Mouse (Mus musculus) midbrain, embryonic 12.5 days (tissue): ENCODE data around the gene Pcdh7. TPM values are rescaled to one million over a fixed set of nuclear protein-coding genes. Genes with fewer than 3 reads are reported as not detected.

ENCODE experiments used
- ATAC-seq: fragments of 200-750 bp; cut with Nextera tagmentation; 2 replicates; pipeline ENCODE4 v1.8.0; 2017; ENCODE audit warnings: low read depth, moderate TSS enrichment, moderate library complexity; ENCODE audit not compliant: low FRiP score
- H3K27ac ChIP-seq: fragments of 300-500 bp; sonication (generic); replicated peaks from 2 replicates; pipeline ENCODE4 v1.5.1; 2016; ENCODE audit warnings: mild to moderate bottlenecking
- H3K27me3 ChIP-seq: fragments of 300-500 bp; sonication (generic); 2 replicates; pipeline ENCODE4 v1.6.1; 2016; ENCODE audit warnings: mild to moderate bottlenecking
- H3K36me3 ChIP-seq: fragments of 300-500 bp; sonication (generic); 2 replicates; pipeline ENCODE4 v1.6.1; 2016
- H3K4me1 ChIP-seq: fragments of 300-500 bp; sonication (generic); 2 replicates; pipeline ENCODE4 v1.6.1; 2016
- H3K4me2 ChIP-seq: fragments of 300-500 bp; sonication (generic); replicated peaks from 2 replicates; pipeline ENCODE4 v1.6.1; 2016; ENCODE audit warnings: mild to moderate bottlenecking, moderate library complexity
- H3K4me3 ChIP-seq: fragments of 300-500 bp; sonication (generic); 2 replicates; pipeline ENCODE4 v1.5.1; 2016; ENCODE audit warnings: mild to moderate bottlenecking
- H3K9ac ChIP-seq: fragments of 300-500 bp; sonication (generic); replicated peaks from 2 replicates; pipeline ENCODE4 v1.6.1; 2016; ENCODE audit warnings: mild to moderate bottlenecking, moderate library complexity
- H3K9me3 ChIP-seq: fragments of 300-500 bp; sonication (generic); 2 replicates; pipeline ENCODE4 v1.6.1; 2016; ENCODE audit warnings: mild to moderate bottlenecking
- WGBS: fragments of 180-500 bp; shearing (Covaris S2); methylation state at CpG from one replicate; pipeline ENCODE4 v1.1.7; 2016; 5-methylcytosine and 5-hydroxymethylcytosine counted together
- polyA plus RNA-seq: library from polyadenylated mRNA; unstranded; fragments of >200 nt; fragmentation: Nextera tagmentation; extraction: Ambion mirVana; gene quantifications from 2 replicates; pipeline ENCODE4 v1.2.1, GENCODE M21; 2016

The Pcdh7 gene
- polyA plus RNA-seq, 1 experiment from 2014 or later: 11.6 TPM

DNA sequence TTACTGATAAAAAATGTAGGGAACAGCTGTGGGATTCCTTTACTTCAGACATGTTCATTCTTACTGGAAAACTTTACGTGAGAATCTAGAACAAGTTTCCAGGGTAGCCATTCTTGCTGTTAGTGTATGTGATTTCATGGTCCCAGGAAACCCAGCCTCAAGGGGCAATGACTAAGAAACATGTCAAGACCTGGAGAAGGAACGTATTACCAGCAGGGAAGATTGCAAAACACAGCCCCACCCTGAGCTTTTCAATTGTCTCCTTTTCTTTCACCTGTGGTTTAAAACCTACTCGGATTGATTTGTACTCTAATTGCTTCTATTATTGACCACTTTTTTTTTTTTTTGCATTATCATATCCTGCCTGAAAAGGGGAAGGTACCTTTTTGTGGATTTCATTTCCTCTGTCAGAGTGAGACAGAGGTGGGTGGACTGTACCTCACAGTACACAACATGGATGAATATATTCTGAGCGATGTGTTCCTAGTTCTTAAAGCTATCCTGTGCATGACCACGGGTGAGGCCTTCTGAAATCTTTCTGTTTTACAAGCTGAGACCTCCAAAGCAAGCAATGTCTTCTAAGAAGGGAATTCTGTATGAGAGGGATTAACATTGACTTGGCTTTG, 98.3 kb downstream of the Pcdh7 start:
- no peaks in the 10 kb centered on the region for H3K36me3 ChIP-seq
- ATAC-seq: no peak
- 79% methylated on average over 5 of the region's 5 CpGs for WGBS
- no peak overlapping the region for H3K27ac ChIP-seq
- no peaks in the 10 kb centered on the region for H3K9me3 ChIP-seq
- no peak overlapping the region for H3K9ac ChIP-seq
- H3K4me2 ChIP-seq: no peak overlapping the region
- H3K4me1 ChIP-seq: no peaks in the 10 kb centered on the region
- H3K4me3 ChIP-seq: no peak overlapping the region
- H3K27me3 ChIP-seq: no peaks in the 10 kb centered on the region

DNA sequence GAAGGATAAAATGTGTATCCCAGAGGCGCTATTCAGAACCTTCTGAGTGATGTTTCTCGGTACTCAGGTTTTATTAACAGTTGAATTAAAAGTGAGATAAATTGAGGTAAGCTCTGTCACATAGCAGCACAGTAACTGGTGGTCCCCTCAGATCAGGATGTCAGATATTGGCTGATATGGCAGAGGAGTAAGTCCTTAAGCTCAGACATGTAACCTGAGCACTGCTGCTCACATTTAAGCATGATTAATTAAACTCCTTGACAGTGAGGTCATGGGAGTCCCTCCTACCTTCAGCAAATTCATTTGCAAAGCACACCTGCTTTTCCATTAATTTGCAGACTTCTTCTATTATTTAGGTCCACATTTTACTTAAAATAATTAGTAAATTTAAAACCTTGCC, 102.0 kb downstream of the Pcdh7 start:
- no peak for ATAC-seq
- H3K9me3 ChIP-seq: no peaks in the 10 kb centered on the region
- no peaks in the 10 kb centered on the region for H3K4me1 ChIP-seq
- no peak overlapping the region for H3K9ac ChIP-seq
- no peak overlapping the region for H3K4me2 ChIP-seq
- 80% methylated on average over 2 of the region's 2 CpGs for WGBS
- no peaks in the 10 kb centered on the region for H3K36me3 ChIP-seq
- H3K4me3 ChIP-seq: no peak overlapping the region
- no peaks in the 10 kb centered on the region for H3K27me3 ChIP-seq
- H3K27ac ChIP-seq: no peak overlapping the region

DNA sequence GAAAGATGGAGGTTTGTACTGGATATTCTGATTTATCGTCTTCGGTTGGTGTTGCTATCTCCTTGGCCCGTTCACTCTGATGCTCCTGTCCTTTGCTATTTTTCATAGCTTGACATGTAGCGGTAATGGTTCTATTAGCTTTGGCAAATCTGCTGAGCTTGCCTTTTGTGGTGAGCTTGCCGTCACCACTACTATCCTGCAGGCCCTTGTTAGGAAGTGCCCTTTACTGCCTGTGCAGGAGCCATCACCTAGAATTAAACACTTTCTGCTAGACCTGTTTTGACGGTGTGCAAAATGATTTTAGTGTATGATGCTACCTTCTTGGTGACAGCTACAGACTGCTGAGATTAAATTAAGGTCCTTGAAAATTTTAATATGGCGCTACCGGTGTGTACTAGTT, 103.3 kb downstream of the Pcdh7 start:
- no peaks in the 10 kb centered on the region for H3K36me3 ChIP-seq
- no peak overlapping the region for H3K27ac ChIP-seq
- no peak overlapping the region for H3K4me3 ChIP-seq
- no peaks in the 10 kb centered on the region for H3K4me1 ChIP-seq
- no peaks in the 10 kb centered on the region for H3K27me3 ChIP-seq
- ATAC-seq: no peak
- 91% methylated on average over 8 of the region's 8 CpGs for WGBS
- H3K9ac ChIP-seq: no peak overlapping the region
- H3K9me3 ChIP-seq: no peaks in the 10 kb centered on the region
- H3K4me2 ChIP-seq: no peak overlapping the region

DNA sequence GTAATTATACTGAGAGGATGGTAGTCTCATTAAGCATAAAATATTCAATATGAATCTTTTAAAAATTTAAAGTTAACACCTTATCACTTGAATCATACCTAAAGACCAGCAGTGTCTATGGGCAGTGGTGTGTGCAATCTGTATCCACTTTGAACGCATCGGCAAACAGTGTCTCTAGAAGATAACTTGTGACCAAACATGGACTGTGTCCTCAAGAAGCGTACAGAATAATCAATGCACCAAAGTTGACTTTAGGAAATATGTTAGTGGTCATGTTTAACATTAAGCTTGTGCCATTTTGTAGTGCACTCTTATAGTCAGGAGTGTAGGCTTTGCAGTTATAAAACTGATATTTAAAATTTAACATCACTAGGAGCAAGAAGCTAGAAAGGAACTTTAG, 110.7 kb downstream of the Pcdh7 start:
- H3K27me3 ChIP-seq: no peaks in the 10 kb centered on the region
- ATAC-seq: no peak
- H3K4me2 ChIP-seq: no peak overlapping the region
- H3K36me3 ChIP-seq: no peaks in the 10 kb centered on the region
- no peaks in the 10 kb centered on the region for H3K4me1 ChIP-seq
- H3K4me3 ChIP-seq: no peak overlapping the region
- no peaks in the 10 kb centered on the region for H3K9me3 ChIP-seq
- 95% methylated on average over 3 of the region's 3 CpGs for WGBS
- no peak overlapping the region for H3K9ac ChIP-seq
- H3K27ac ChIP-seq: no peak overlapping the region

DNA sequence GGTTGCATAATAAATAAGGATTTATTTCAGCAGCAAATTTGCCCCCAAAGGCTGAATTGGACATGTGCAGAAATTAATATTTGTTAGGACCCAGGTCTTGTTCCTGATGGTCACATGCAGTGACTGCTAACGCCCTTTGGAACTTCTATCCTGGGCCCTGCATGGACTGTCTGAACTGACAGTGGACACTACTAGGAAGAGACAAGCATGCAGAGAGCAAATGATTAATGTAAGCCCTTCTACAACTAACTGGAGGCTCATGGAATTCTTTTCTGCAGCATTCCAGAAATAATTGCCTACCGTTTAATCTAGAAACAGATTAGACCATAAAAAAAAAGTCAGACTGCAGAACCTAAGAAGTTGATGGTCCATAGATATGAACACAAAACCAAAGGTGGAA, 119.4 kb downstream of the Pcdh7 start:
- Histone ChIP-seq H3K27ac (no peak overlapping the region), H3K9me3 (no peaks in the 10 kb centered on the region), H3K4me1 (no peaks in the 10 kb centered on the region), H3K4me2 (no peak overlapping the region), H3K9ac (no peak overlapping the region), H3K4me3 (no peak overlapping the region), H3K27me3 (no peaks in the 10 kb centered on the region), H3K36me3 (no peaks in the 10 kb centered on the region)
- WGBS: 67% methylated on average over 2 of the region's 2 CpGs
- no peak for ATAC-seq

DNA sequence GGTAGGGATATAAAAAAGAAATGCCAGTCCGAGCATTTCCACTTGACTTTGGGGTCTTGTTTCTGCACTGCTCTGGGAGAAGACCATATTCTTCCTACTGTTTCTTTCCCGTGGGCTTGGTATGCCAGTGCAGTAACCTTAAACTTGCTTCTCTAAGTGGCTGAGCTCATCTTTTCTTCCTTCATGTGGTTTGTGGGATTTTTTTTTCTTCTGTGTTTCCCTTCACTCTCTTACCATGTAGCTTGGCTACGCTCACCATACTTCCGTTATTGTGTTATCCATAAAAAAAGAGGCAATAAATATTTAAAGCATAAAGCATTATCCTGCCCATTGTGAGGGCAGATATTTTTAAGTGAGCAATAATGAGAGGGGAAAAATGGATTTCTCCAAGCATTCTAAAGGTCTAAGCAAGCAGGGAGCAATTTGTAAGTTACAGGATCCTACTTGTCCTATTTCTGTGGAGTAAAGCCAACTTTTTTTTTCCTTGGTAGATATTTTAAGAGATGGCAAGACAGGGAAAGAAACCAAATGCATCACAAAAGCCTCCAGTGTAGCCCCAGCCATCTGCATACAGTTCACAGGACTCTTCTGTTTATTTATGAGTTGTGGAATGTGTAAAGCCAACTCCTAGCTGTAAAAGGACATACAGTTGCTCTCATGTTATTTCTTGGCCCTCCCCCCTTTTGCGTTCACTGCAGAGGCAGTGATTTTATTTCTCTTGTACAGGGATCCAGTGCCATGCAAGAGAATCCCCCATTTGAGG, 123.8 kb downstream of the Pcdh7 start:
- WGBS: 84% methylated on average over 5 of the region's 5 CpGs
- no peaks in the 10 kb centered on the region for H3K9me3 ChIP-seq
- no peak for ATAC-seq

DNA sequence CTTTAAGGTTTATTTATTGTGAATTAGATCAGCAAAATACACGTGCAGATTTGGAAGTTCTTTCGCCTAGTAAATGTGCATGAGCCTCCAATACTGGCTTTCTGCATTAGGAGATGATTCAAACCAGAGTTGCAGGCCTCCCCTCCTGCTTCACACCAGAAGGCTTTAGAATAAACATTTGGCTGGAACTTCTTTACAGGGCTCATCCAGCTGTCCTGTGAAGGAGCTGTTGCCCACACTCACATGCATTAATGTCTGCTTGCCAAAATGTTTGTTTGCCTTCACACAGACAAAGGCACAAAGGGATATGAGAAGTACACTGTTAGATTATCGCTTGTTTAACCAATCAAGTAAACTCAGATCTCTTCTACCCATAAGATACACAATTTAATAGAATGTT, 129.7 kb downstream of the Pcdh7 start:
- Histone ChIP-seq H3K4me3 (no peak overlapping the region), H3K9me3 (no peaks in the 10 kb centered on the region), H3K36me3 (no peaks in the 10 kb centered on the region), H3K4me1 (no peaks in the 10 kb centered on the region), H3K27me3 (no peaks in the 10 kb centered on the region), H3K27ac (no peak overlapping the region), H3K9ac (no peak overlapping the region), H3K4me2 (no peak overlapping the region)
- no peak for ATAC-seq
- 72% methylated on average over 3 of the region's 3 CpGs for WGBS

More for the DNA sequence above, 123.8 kb downstream of the Pcdh7 start:
- Histone ChIP-seq H3K27me3 (no peaks in the 10 kb centered on the region), H3K36me3 (no peaks in the 10 kb centered on the region), H3K4me3 (no peak overlapping the region), H3K4me2 (no peak overlapping the region), H3K9ac (no peak overlapping the region), H3K27ac (no peak overlapping the region), H3K4me1 (no peaks in the 10 kb centered on the region)

DNA sequence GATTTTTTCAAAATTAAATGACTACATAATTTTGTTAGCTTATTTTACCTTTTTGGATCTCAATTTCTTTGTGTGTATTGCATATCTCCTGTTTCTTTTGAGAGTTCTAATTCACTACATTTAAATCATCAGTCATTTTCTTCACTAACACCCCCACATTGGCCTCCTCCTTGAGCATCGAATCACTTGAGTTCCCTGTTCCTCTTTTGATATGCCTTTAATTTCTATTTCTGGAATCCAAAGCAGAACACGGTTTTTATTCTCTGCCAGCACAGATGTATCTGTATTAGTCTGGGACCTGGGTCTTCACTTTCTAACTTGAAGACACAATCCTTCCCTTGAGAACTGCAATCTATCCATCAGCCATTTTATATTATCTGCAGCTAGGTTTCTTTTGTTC, 132.3 kb downstream of the Pcdh7 start:
- no peak for ATAC-seq
- Histone ChIP-seq H3K27me3 (no peaks in the 10 kb centered on the region), H3K9ac (no peak overlapping the region), H3K4me2 (no peak overlapping the region), H3K36me3 (no peaks in the 10 kb centered on the region), H3K9me3 (no peaks in the 10 kb centered on the region), H3K27ac (no peak overlapping the region), H3K4me1 (no peaks in the 10 kb centered on the region), H3K4me3 (no peak overlapping the region)
- 80% methylated on average over 2 of the region's 2 CpGs for WGBS

DNA sequence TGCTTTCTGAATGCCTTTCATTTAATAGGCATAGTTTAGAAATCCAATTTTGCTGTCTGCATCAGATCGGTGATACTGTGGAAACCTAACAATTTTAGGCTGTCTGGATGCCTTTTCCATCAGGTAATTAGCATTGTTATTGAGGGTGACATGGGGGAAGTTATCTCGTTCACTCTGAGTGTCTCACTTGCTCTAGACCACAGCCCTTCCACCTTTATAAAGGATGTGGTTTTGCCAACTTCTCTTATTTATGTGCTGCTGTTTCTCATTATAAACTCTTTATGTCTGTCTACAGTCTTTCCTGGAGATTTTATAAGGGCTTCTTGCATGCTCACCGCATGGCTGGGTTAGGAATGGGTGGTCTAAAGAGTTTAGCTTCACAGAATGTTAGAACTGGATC, 139.5 kb downstream of the Pcdh7 start:
- Histone ChIP-seq H3K27ac (no peak overlapping the region), H3K9me3 (no peaks in the 10 kb centered on the region), H3K9ac (no peak overlapping the region), H3K27me3 (no peaks in the 10 kb centered on the region), H3K4me3 (no peak overlapping the region), H3K4me1 (no peaks in the 10 kb centered on the region), H3K36me3 (no peaks in the 10 kb centered on the region), H3K4me2 (no peak overlapping the region)
- WGBS: 77% methylated on average over 3 of the region's 3 CpGs
- no peak for ATAC-seq

DNA sequence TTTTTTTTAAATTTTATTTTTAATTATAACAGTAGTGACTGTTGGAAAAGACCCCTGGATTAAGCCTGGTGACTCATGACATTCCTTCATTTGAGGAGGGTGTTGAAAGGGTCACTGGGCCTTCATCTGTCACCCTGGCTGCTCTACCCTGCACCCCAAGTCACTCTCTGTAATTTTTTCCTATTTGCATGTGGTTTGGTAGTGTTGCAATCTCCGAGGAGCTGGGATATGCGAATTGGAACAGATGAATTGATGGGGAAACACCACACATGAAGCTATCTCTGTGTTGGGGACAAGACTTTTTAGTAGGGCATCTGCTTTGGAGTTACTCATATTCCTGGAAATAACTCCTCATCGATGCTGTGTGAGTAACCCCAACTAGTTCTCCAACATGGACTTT, 146.5 kb downstream of the Pcdh7 start:
- H3K36me3 ChIP-seq: no peaks in the 10 kb centered on the region

DNA sequence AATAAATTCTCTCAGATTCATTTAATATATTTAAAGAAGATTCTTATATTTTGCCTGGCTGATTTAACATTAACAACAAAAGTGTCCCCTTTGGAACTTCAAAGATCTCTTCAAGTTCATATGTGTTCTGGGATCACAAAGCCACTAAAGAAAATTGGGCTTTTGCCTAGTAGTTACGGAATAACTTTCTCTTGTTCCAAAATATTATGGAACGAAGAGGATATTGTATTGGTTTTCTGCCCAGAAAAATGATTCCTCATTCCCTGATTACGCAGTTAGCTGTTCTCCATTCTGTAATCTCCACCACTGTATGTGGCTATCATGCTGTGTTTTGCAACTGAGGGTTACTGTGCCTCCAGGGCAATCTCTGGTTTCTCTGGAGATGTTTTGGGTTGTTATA, 147.5 kb downstream of the Pcdh7 start:
- H3K9me3 ChIP-seq: no peaks in the 10 kb centered on the region

More for the DNA sequence above, 146.5 kb downstream of the Pcdh7 start:
- Histone ChIP-seq H3K4me2 (no peak overlapping the region), H3K9me3 (no peaks in the 10 kb centered on the region), H3K4me3 (no peak overlapping the region), H3K27ac (no peak overlapping the region), H3K4me1 (no peaks in the 10 kb centered on the region), H3K9ac (no peak overlapping the region), H3K27me3 (no peaks in the 10 kb centered on the region)
- ATAC-seq: no peak
- 91% methylated on average over 3 of the region's 3 CpGs for WGBS

DNA sequence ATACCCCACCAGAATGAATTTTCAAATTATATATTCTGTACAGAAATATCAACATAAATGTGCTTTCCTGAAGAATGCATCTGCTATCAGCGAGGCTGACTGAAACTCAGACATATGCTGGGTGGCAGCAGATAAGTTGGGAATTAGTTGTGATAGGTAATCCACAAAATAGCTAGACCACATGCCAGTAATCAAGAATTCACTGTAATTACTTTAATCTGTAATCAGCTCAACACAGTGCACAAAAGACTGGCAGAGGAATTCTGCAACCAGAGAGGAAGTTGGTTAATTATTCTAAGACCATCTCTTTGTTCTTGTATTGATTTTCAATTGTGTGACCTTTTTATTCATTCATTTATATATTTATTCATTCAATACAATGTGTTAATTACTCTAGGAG, 148.3 kb downstream of the Pcdh7 start:
- Histone ChIP-seq H3K9ac (no peak overlapping the region), H3K9me3 (no peaks in the 10 kb centered on the region), H3K27me3 (no peaks in the 10 kb centered on the region), H3K27ac (no peak overlapping the region), H3K4me1 (no peaks in the 10 kb centered on the region), H3K4me2 (no peak overlapping the region), H3K36me3 (no peaks in the 10 kb centered on the region), H3K4me3 (no peak overlapping the region)
- WGBS: 68% methylated on average over 1 of the region's 1 CpGs
- no peak for ATAC-seq

More for the DNA sequence above, 147.5 kb downstream of the Pcdh7 start:
- Histone ChIP-seq H3K4me1 (no peaks in the 10 kb centered on the region), H3K36me3 (no peaks in the 10 kb centered on the region), H3K4me3 (no peak overlapping the region), H3K27me3 (no peaks in the 10 kb centered on the region), H3K27ac (no peak overlapping the region), H3K9ac (no peak overlapping the region), H3K4me2 (no peak overlapping the region)
- ATAC-seq: no peak
- WGBS: 87% methylated on average over 3 of the region's 3 CpGs

DNA sequence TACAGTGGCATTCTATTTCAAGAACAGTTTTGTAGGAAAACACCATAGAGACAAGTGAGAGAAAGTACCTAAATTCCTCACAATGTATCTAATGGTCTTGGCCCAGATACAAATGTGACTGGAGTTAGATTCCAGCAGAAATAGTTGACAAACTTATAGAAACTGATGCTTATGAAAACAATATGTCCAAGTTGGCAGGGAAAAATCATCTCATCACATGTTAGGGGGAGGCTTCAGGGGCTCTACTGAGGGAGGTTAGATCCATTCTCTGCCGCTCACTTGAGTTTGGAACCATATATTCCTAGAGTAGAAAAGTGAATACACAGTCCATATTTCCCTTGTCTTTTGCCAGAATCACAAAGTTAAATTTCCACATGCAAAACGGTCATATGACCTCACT, 150.1 kb downstream of the Pcdh7 start:
- Histone ChIP-seq H3K27ac (no peak overlapping the region), H3K36me3 (no peaks in the 10 kb centered on the region), H3K9me3 (no peaks in the 10 kb centered on the region), H3K9ac (no peak overlapping the region), H3K4me2 (no peak overlapping the region), H3K4me3 (no peak overlapping the region), H3K4me1 (no peaks in the 10 kb centered on the region), H3K27me3 (no peaks in the 10 kb centered on the region)
- whole genome bisulfite sequencing: 90% methylated on average over 2 of the region's 2 CpGs
- no peak for ATAC-seq
